Comparison of ENCODE assay signal across 8 mouse cellular contexts in the genomic region with DNA sequence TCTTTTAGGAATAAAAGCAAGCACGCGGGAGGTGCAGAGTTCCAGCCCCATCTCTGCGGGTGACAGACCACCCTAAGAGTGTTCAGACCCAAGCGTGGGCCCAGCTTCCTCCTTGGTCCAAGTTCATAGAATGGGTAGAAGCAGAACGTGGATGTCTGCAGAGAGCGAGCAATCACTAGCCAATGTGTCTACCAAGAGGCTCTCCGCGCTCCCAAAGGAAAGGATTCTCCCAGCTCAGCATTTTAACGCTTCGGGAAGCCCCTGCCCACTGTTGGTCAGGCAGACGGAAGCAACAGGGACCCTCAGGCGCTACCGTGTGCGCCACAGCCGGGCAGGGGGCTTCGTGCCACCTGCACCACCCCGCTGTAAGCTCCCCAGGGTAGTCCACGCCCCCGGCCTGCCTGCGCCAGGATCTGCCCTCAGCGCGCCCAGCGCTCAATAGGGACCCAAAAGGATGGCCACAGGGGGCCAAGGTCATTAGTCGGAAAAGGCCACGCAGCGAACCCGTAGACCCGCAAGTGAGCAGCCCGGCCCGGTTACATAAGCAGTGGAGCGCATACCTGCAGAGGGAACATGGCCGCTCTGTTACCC. TPM values are rescaled to one million over a fixed set of nuclear protein-coding genes. Genes with fewer than 3 reads are reported as not detected.
DNase-seq lines count a peak whose midpoint lies in the region; ATAC-seq lines count a peak whose summit lies in the region.

No protein-coding gene starts in this region.

- no peaks in the 10 kb centered on the region for H3K9me3 ChIP-seq in heart, embryonic 13.5 days
- H3K9me3 ChIP-seq in embryonic facial prominence, embryonic 11.5 days (replicated peaks; ENCODE audit: control insufficient read depth, low read length) = no peaks in the 10 kb centered on the region
- H3K9me3 ChIP-seq in limb, embryonic 13.5 days = no peaks in the 10 kb centered on the region
- no peaks in the 10 kb centered on the region for H3K9me3 ChIP-seq in stomach, embryonic 15.5 days

- H3K9ac ChIP-seq in heart, embryonic 13.5 days = peak overlapping the region; percentile 89
- peak overlapping the region; percentile 62 for H3K9ac ChIP-seq in embryonic facial prominence, embryonic 11.5 days (replicated peaks; ENCODE audit: low read length)
- H3K9ac ChIP-seq in limb, embryonic 13.5 days = peak overlapping the region; percentile 79
- peak overlapping the region; percentile 69 for H3K9ac ChIP-seq in stomach, embryonic 15.5 days

- peak overlapping the region; percentile 56; the same call in 1 of the 2 replicates for H3K27ac ChIP-seq in heart, embryonic 13.5 days (replicated peaks)
- no peak overlapping the region for H3K27ac ChIP-seq in embryonic facial prominence, embryonic 11.5 days (replicated peaks; ENCODE audit: low read depth, low read length)
- H3K27ac ChIP-seq in limb, embryonic 13.5 days = no peak overlapping the region
- peak overlapping the region; percentile 44; the same call in 1 of the 2 replicates for H3K27ac ChIP-seq in stomach, embryonic 15.5 days

- ATAC-seq in heart, embryonic 13.5 days (ENCODE audit: extremely low read depth, insufficient number of reproducible peaks, low FRiP score, low TSS enrichment) = peak; percentile 23; the same call in 1 of the 2 replicates
- peak; percentile 11; the same call in 1 of the 2 replicates for ATAC-seq in embryonic facial prominence, embryonic 11.5 days (replicated peaks; ENCODE audit: insufficient number of reproducible peaks, low FRiP score, low TSS enrichment, low read depth)
- ATAC-seq in limb, embryonic 13.5 days (ENCODE audit: low FRiP score, low read depth) = no peak
- no peak; the same call in 1 of the 2 replicates for ATAC-seq in stomach, embryonic 15.5 days (ENCODE audit: insufficient read depth, low FRiP score, low read depth)

- H3K4me1 ChIP-seq in heart, embryonic 13.5 days = peaks cover 28% of the 10 kb centered on the region
- peaks cover 5% of the 10 kb centered on the region; the same call in 1 of the 2 replicates for H3K4me1 ChIP-seq in embryonic facial prominence, embryonic 11.5 days (ENCODE audit: control insufficient read depth, insufficient read depth, low read length)
- H3K4me1 ChIP-seq in limb, embryonic 13.5 days = peaks cover 31% of the 10 kb centered on the region
- peaks cover 12% of the 10 kb centered on the region; the same call in 1 of the 2 replicates for H3K4me1 ChIP-seq in stomach, embryonic 15.5 days

- no peaks in the 10 kb centered on the region for H3K36me3 ChIP-seq in heart, embryonic 13.5 days
- H3K36me3 ChIP-seq in embryonic facial prominence, embryonic 11.5 days (replicated peaks; ENCODE audit: control insufficient read depth, insufficient read depth, low read depth, low read length) = no peaks in the 10 kb centered on the region
- H3K36me3 ChIP-seq in limb, embryonic 13.5 days = no peaks in the 10 kb centered on the region
- no peaks in the 10 kb centered on the region for H3K36me3 ChIP-seq in stomach, embryonic 15.5 days

- WGBS in heart, embryonic 13.5 days = 3% methylated on average over 32 of the region's 32 CpGs
- 1% methylated on average over 32 of the region's 32 CpGs for WGBS in embryonic facial prominence, embryonic 11.5 days
- WGBS in limb, embryonic 13.5 days = 1% methylated on average over 32 of the region's 32 CpGs
- WGBS in stomach, embryonic 15.5 days = under 1% methylated on average over 32 of the region's 32 CpGs

- H3K27me3 ChIP-seq in heart, embryonic 13.5 days (replicated peaks) = peaks cover 4% of the 10 kb centered on the region; the same call in 1 of the 2 replicates
- H3K27me3 ChIP-seq in embryonic facial prominence, embryonic 11.5 days (ENCODE audit: control insufficient read depth, insufficient read depth, low read length) = 0 out of 2 replicates have a peak, but pooled peaks cover 2% of the 10 kb centered on the region
- no peaks in the 10 kb centered on the region for H3K27me3 ChIP-seq in limb, embryonic 13.5 days
- H3K27me3 ChIP-seq in stomach, embryonic 15.5 days (replicated peaks) = no peaks in the 10 kb centered on the region

- H3K4me2 ChIP-seq in heart, embryonic 13.5 days = peak overlapping the region; percentile 100
- H3K4me2 ChIP-seq in embryonic facial prominence, embryonic 11.5 days (ENCODE audit: low read depth, low read length) = peak overlapping the region; percentile 99
- H3K4me2 ChIP-seq in limb, embryonic 13.5 days (replicated peaks) = peak overlapping the region; percentile 99
- peak overlapping the region; percentile 100 for H3K4me2 ChIP-seq in stomach, embryonic 15.5 days

- H3K4me3 ChIP-seq in heart, embryonic 13.5 days = peak overlapping the region; percentile 79
- peak overlapping the region; percentile 65 for H3K4me3 ChIP-seq in embryonic facial prominence, embryonic 11.5 days (ENCODE audit: low read depth, low read length)
- peak overlapping the region; percentile 76 for H3K4me3 ChIP-seq in limb, embryonic 13.5 days
- H3K4me3 ChIP-seq in stomach, embryonic 15.5 days (replicated peaks) = peak overlapping the region; percentile 74

- DNase-seq in heart, adult 8-10 months (ENCODE audit: low spot score) = no peak
- peak; percentile 55 for DNase-seq in A20 (ENCODE audit: low read depth, low spot score)
- no peak for DNase-seq in embryonic facial prominence, embryonic 11.5 days (ENCODE audit: low spot score)
- no peak for DNase-seq in left cerebral cortex, adult 18-20 months (ENCODE audit: low spot score in 2 of 2)
- no peak for DNase-seq in gastrocnemius, postnatal 10 days

RNA-seq across cellular contexts. Expression of a gene that starts 0.5 kb away (rescaled TPM):
- polyA plus RNA-seq in heart, embryonic 13.5 days (2015; fragmentation: Nextera tagmentation; extraction: Ambion mirVana) = 5.6 and 5.8 TPM in 2 replicates
- 10 to 100 TPM; 12.9 to 14.3 (median 13.4) TPM for total RNA-seq in heart, adult 8-10 months (2022)
- 6.6 and 7.4 TPM in 2 replicates for polyA plus RNA-seq in embryonic facial prominence, embryonic 11.5 days (2014; fragmentation: Nextera tagmentation; extraction: Ambion mirVana)
- polyA plus RNA-seq in limb, embryonic 13.5 days (2015; fragmentation: Nextera tagmentation; extraction: Ambion mirVana) = 12.0 and 13.6 TPM in 2 replicates
- polyA plus RNA-seq in stomach, embryonic 15.5 days (2015; fragmentation: Nextera tagmentation; extraction: Ambion mirVana) = 11.8 and 14.3 TPM in 2 replicates
- 100 to 1,000 TPM; 124 to 128 TPM for total RNA-seq in left cerebral cortex, adult 18-20 months (2021)
- 1 to 10 TPM; 7.1 to 8.6 TPM for total RNA-seq in gastrocnemius, postnatal 10 days (2021)

RNA-seq across cellular contexts. Expression of a gene that starts 38.8 kb away (rescaled TPM):
- polyA plus RNA-seq in heart, embryonic 13.5 days (2015; fragmentation: Nextera tagmentation; extraction: Ambion mirVana) = 98.8 and 114 TPM in 2 replicates
- 10 to 100 TPM; 16.4 to 26.2 (median 24.4) TPM for total RNA-seq in heart, adult 8-10 months (2022)
- 168 and 177 TPM in 2 replicates for polyA plus RNA-seq in embryonic facial prominence, embryonic 11.5 days (2014; fragmentation: Nextera tagmentation; extraction: Ambion mirVana)
- polyA plus RNA-seq in limb, embryonic 13.5 days (2015; fragmentation: Nextera tagmentation; extraction: Ambion mirVana) = 202 and 212 TPM in 2 replicates
- polyA plus RNA-seq in stomach, embryonic 15.5 days (2015; fragmentation: Nextera tagmentation; extraction: Ambion mirVana) = 348 and 423 TPM in 2 replicates
- total RNA-seq in left cerebral cortex, adult 18-20 months (2021) = 10 to 100 TPM; 38.5 to 40.4 TPM
- total RNA-seq in gastrocnemius, postnatal 10 days (2021) = 10 to 100 TPM; 28.5 to 40.5 TPM

RNA-seq across cellular contexts. Expression of a gene that starts 51.5 kb away (rescaled TPM):
- polyA plus RNA-seq in heart, embryonic 13.5 days (2015; fragmentation: Nextera tagmentation; extraction: Ambion mirVana) = 220 and 237 TPM in 2 replicates
- total RNA-seq in heart, adult 8-10 months (2022) = 100 to 1,000 TPM in 2 of 4 experiments, 10 to 100 TPM in 2; 87.2 to 106 (median 96.3) TPM
- 225 and 243 TPM in 2 replicates for polyA plus RNA-seq in embryonic facial prominence, embryonic 11.5 days (2014; fragmentation: Nextera tagmentation; extraction: Ambion mirVana)
- polyA plus RNA-seq in limb, embryonic 13.5 days (2015; fragmentation: Nextera tagmentation; extraction: Ambion mirVana) = 326 and 342 TPM in 2 replicates
- polyA plus RNA-seq in stomach, embryonic 15.5 days (2015; fragmentation: Nextera tagmentation; extraction: Ambion mirVana) = 289 and 316 TPM in 2 replicates
- total RNA-seq in left cerebral cortex, adult 18-20 months (2021) = 100 to 1,000 TPM; 362 to 368 TPM
- total RNA-seq in gastrocnemius, postnatal 10 days (2021) = 10 to 100 TPM; 82.0 to 91.3 TPM

RNA-seq across cellular contexts. Expression of a gene that starts 52.9 kb away (rescaled TPM):
- polyA plus RNA-seq in heart, embryonic 13.5 days (2015; fragmentation: Nextera tagmentation; extraction: Ambion mirVana) = not detected in 2 replicates
- not detected for total RNA-seq in heart, adult 8-10 months (2022)
- not detected in 2 replicates for polyA plus RNA-seq in embryonic facial prominence, embryonic 11.5 days (2014; fragmentation: Nextera tagmentation; extraction: Ambion mirVana)
- not detected in 2 replicates for polyA plus RNA-seq in limb, embryonic 13.5 days (2015; fragmentation: Nextera tagmentation; extraction: Ambion mirVana)
- not detected in 2 replicates for polyA plus RNA-seq in stomach, embryonic 15.5 days (2015; fragmentation: Nextera tagmentation; extraction: Ambion mirVana)
- total RNA-seq in left cerebral cortex, adult 18-20 months (2021) = not detected
- not detected for total RNA-seq in gastrocnemius, postnatal 10 days (2021)

Comparison
In these comparisons a context has a peak if more than half of its experiments do, and no peak if none do; other contexts are left out.
1. ATAC-seq: peak in heart, embryonic 13.5 days (single experiment) and embryonic facial prominence, embryonic 11.5 days (single experiment); none in limb, embryonic 13.5 days (single experiment) and stomach, embryonic 15.5 days (single experiment).
2. H3K27ac ChIP-seq: peak in heart, embryonic 13.5 days (single experiment) and stomach, embryonic 15.5 days (single experiment); none in embryonic facial prominence, embryonic 11.5 days (single experiment) and limb, embryonic 13.5 days (single experiment).
3. Peak in every context shown above with its lines, with median percentiles within 50 percentile points of each other: H3K4me2 ChIP-seq, H3K4me3 ChIP-seq and H3K9ac ChIP-seq.